Mouse (Mus musculus) gastrocnemius, adult 2 months (tissue): Measurements from ENCODE around the gene Prlh. TPM values are rescaled to one million over a fixed set of nuclear protein-coding genes. Genes with fewer than 3 reads are reported as not detected.

ENCODE experiments used
- DNase-seq: peaks from one replicate; pipeline ENCODE4 v3.0.0; 2022
- H3K27ac ChIP-seq: fragments of 200-600 bp; 2 replicates; pipeline ENCODE4 v1.8.1; 2022; ENCODE audit warnings: mild to moderate bottlenecking
- H3K4me3 ChIP-seq: fragments of 200-600 bp; 2 replicates; pipeline ENCODE4 v1.8.1; 2022; ENCODE audit warnings: mild to moderate bottlenecking, moderate library complexity
- CTCF ChIP-seq: fragments of 200-600 bp; IDR thresholded peaks from 2 replicates; pipeline ENCODE4 v1.8.1; 2022; ENCODE audit warnings: antibody characterized with exemption, mild to moderate bottlenecking, moderate library complexity
- intact Hi-C: fragments of 180-260 bp; cut with DNase I; formaldehyde crosslinking; loops from one replicate; pipeline ENCODE4 v1.15.1; 2025
- total RNA-seq, 2 experiments: library from RNA; stranded (reverse); gene quantifications; 2 replicates each; pipeline ENCODE4 v1.2.3; 2021

Gene Prlh
- total RNA-seq, 2 experiments from 2014 or later: not detected

DNA sequence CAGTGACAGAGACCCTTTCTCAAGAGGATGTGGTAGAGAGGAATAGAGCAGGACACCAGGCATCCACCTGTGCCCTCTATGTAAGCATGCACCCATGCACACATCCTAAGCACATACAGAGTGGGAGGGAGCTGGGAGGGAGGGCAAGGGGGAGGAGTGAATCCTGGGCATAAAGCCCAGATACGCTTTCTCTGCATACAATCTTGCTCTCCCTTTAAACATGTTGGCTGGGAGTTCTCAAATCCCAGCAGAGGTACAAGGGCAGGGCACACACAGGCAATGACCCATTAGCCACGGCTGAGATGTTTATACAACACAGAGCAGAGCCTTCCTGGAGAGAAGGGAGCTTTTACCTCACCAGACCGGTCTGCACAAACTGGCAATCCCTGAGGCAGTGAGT, 10.1 kb downstream of the Prlh start:
- H3K27ac ChIP-seq: no peak overlapping the region
- DNase-seq: no peak
- intact Hi-C loops: no loop called here
- TF ChIP-seq CTCF: no peak
- no peak overlapping the region for H3K4me3 ChIP-seq

DNA sequence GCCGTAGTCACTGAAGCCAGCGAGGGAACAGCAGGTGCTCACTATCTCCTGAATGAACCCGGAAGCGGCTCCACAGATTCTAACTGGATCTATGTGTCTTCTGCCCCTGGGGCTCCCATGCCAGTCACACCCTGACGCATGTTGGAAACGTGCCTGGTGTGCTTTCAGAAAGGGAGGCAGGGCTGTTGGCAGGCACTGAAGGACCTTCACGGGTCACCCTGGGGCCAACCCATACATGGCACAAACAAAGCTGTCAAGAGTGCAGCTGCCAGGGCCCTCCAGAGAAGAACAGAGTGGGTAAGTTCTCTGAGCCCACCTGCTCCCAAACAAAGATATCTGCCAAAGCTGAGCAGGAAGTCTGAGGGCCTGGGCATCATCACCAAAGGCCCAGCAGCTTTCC, 14.7 kb downstream of the Prlh start:
- Histone ChIP-seq H3K27ac (no peak overlapping the region), H3K4me3 (no peak overlapping the region)
- TF ChIP-seq CTCF: no peak
- peak; percentile 56 for DNase-seq
- intact Hi-C loops: no loop called here

DNA sequence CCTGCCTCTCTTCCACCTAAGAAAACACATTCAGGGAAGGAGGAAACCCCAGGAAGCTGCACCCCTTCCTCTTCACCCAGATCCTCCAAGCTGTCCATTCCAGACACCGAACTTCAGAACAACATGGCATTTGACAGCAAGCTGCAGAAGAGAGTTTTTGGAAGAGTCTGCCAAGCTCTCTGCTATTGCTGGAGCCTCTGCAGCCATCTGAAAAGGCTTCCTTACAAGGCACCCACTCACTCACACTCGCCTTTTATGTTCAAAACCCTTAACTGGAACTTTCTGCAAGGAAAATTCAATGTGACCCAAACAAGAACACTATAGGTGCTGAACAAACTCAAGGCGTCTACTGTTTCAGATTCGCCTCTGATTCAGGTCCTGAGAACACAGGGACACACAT, 15.7 kb downstream of the Prlh start:
- TF ChIP-seq CTCF: no peak

DNA sequence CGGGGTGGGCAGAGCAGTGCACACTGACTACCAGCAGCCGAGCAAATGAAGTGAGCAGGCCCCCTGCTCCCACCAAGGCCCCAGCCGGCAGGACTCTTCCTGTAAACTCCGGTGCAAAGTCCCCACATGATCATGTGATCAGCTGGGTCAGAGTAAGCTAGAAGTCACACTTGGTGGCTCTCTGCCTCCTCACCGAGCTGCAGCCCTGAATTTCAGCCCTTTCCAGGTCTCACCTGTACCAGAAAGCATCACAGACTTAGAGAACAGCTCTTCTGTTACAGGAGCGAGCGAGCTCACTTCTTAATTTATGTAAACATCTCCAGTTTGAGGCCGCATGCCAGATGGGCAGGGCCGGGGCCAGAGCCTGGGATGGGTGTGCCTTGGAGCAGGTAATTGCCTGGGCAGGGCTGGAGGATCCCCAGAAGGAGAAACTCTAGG, 16.5 kb downstream of the Prlh start, which contains the start of gene Rab17:
Rab17 (minus strand) TSS at position 315 of the 438 bp plus-strand sequence.
- Histone ChIP-seq H3K27ac (no peak within 1 kb of the TSS), H3K4me3 (no peak within 1 kb of the TSS)
- no peak for TF ChIP-seq CTCF
- intact Hi-C loops: no loop called here
- DNase-seq: no peak

More for the DNA sequence above, 15.7 kb downstream of the Prlh start:
- Histone ChIP-seq H3K4me3 (no peak overlapping the region), H3K27ac (no peak overlapping the region)
- DNase-seq: no peak
- intact Hi-C loops: no loop called here

DNA sequence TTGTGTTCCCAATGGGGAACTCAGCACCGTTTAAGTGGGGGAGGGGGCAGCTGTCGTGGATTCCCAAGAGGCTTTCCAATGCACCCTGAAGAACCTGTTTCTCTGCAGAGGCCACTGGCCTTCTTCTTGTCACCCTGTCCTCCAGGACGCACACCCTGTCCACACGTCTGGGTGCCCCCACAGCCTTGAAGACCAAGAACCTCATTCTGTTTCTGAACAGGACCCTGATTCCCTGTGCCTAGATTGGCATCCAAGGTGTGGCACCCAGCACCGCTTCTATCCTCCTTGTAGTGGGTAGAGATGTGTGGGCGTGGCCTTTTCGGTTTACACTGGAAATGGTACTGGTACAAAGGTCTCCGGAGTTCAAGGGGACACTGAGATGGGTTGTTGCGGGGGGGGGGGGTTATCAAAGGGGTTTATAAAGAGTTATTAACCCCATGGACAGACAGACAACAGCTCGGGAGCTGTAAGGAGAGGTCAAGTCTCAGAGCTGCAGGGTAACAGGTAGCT, 17.0 kb downstream of the Prlh start:
- intact Hi-C loops: loop anchor here (5.0 kb wide), 2 partner anchors 52 to 67 kb away; no protein-coding TSS in a partner anchor
- no peak overlapping the region for H3K27ac ChIP-seq
- TF ChIP-seq CTCF: no peak
- DNase-seq: no peak
- H3K4me3 ChIP-seq: no peak overlapping the region

DNA sequence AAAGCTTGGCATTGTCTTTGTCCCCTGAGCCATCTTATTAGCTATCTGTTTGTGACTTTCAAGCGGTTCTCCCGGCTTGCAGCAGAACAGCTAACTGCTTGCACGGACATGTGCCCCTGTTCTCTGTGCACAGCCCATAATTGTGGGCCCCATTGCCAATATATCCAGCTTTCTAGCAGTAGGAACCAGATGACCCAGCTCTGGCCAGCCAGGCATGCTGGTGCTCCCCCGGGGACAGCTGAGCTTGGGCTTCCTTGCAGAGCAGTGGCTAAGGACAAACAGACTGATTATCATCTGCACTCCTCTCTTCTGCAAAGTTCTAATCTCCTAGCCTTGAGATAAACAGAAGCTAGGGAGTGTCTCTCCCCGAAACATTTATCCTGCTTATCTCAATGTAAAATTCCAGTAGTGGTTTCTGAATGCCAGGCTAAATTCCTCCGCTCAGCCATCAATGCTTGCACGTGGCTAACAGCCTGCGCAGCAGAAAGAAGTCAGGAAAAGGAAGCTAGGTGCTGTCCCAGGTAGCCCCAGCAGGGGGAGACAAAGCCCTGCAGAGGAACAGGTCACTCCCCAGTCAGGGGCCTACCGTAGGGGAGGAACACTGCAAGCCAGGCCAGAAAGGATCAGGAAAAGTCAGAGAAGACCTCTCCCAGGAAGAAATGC, 20.1 kb downstream of the Prlh start:
- DNase-seq: peak; percentile 93
- Histone ChIP-seq H3K27ac (peak overlapping the region; percentile 48), H3K4me3 (no peak overlapping the region)
- intact Hi-C loops: loop anchor here (1.0 to 5.0 kb wide), 6 partner anchors 49 to 266 kb away; partner anchors contain the start of gene Ramp1
- TF ChIP-seq CTCF: peak; percentile 100

DNA sequence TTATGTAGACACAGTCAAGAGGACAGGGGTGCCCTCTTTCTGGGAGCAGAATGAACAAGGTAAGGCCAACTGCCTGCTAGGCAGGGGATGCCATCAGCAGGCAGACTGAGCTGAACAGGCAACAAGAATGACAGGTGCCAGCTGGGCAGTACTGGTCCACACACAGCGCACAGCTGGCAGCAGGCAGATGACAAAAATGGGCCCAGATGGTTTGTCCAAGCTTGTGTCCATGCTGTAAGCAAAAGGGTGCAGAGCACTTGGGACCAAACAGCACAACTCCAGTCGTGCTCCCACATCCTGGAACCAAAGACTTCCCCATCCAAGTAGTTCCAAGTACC, 20.6 kb downstream of the Prlh start:
- Histone ChIP-seq H3K4me3 (no peak overlapping the region), H3K27ac (peak overlapping the region; percentile 48)
- no peak for TF ChIP-seq CTCF
- no peak for DNase-seq
- intact Hi-C loops: loop anchor here (1.0 to 5.0 kb wide), 6 partner anchors 49 to 265 kb away; partner anchors contain the start of gene Ramp1

DNA sequence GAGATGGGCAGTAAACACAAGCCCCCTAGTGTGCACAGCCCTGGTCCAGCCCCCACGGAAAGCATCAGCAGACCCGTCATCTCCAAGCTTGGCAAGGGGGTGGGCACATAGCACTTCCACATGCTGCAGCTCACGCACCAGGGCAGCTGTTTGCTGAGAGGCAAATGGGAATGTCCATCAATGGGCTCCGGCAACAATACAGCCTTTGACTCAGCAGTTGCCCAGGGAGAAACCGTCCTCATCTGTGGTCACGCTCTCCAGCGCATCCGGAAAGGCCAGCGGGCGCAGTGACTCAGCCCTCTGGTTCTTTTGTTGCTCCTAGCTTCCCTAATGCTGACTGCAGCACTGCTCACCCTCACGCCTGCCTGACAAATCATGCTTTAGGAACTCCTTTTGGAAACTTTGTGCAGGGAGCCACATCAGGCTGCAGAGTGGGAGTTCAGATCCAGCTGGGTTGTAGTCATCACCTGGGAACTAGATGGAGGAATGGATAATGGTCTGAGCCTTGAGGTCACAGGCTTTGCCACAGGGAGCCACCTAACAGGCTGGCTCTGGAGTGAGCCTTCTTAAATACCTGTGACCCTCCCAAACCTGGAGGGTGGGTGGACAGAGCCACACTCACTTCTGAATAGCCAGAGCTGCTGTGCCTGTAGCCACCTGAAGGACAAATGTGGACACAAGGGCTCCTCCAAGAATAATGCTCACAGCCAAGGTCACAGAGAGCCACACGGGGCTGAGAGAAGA, 22.2 kb downstream of the Prlh start:
- no peak for TF ChIP-seq CTCF
- DNase-seq: peak; percentile 57
- no peak overlapping the region for H3K4me3 ChIP-seq
- intact Hi-C loops: loop anchor here (5.0 kb wide), 2 partner anchors 47 to 62 kb away; no protein-coding TSS in a partner anchor
- H3K27ac ChIP-seq: peak overlapping the region; percentile 6; the same call in 1 of the 2 replicates

DNA sequence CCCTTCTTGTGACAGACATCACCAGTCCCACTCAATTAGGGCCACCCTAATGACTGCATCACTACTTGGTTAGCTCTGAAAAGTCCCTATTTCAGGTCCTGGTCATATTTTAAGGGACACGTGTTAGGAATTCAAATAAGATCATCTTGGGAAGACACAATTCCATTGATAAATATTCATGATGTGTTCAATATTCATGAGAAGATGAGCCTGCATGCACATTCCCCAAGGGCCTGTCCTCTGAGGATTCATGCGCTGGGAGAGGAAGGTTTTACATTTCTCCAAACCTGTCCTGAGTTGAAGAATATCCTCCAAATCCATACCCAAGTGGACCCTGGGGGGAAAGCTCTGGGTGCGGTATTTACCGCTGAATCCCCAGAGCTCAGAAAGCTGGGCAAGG, 23.1 kb downstream of the Prlh start:
- Histone ChIP-seq H3K27ac (no peak overlapping the region), H3K4me3 (no peak overlapping the region)
- intact Hi-C loops: no loop called here
- TF ChIP-seq CTCF: no peak
- DNase-seq: no peak

DNA sequence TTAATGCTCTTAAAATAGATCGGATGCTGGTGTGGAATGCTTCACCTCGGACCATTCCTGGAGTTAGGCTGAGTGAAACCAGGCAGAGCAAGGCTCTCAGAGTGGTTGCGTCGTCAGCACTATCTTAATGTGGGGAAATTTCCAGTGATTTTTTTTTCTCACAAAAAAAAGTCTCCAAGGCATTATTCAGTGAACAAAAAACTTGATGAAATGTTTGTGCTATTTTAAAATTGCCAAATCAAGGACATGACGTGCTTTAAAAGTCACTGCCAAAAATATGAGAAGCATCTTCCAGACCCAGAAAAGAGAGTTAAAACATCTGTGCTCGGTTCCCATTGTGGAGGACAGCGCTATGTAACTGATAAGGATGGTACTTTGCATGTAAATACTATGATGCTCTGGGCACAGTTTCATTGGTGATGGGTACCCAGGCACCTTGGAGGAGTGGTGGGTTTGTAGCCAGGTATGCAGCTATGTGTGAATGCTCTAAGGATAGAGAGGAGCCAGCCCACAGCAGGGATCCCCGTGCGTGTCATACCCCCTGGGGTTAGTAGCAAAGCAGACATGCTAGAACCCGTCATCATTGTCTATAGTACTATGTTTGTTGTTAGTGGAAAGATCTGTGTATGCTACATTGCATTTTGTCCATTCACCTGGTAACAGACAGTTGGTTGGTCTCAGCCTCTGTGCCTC, 27.9 kb downstream of the Prlh start:
- intact Hi-C loops: loop anchor here (5.0 kb wide), 1 partner anchor 37 kb away; no protein-coding TSS in a partner anchor
- TF ChIP-seq CTCF: no peak
- H3K4me3 ChIP-seq: no peak overlapping the region
- peak; percentile 35 for DNase-seq
- H3K27ac ChIP-seq: peak overlapping the region; percentile 71

DNA sequence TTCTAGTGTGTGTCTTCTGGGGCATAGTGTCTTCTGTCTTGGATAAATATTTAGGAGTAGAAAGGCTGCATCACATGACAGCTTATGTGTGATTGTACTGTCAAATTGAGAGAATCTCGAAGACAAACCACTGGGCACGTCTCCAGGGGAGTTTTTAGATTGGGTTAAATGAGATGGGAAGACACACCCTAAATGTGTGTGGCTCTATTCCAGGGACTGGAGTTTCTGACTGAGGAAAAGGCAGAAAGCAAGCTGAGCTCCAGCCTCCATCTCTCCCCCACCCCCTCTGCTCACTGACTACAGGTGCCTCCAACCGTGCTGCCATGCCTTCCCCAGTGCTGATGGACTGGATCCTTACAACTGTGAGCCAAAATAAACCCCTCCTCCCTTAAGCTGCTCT, 28.4 kb downstream of the Prlh start:
- H3K4me3 ChIP-seq: no peak overlapping the region
- H3K27ac ChIP-seq: peak overlapping the region; percentile 71
- DNase-seq: no peak
- intact Hi-C loops: loop anchor here (5.0 kb wide), 1 partner anchor 36 kb away; no protein-coding TSS in a partner anchor
- no peak for TF ChIP-seq CTCF

DNA sequence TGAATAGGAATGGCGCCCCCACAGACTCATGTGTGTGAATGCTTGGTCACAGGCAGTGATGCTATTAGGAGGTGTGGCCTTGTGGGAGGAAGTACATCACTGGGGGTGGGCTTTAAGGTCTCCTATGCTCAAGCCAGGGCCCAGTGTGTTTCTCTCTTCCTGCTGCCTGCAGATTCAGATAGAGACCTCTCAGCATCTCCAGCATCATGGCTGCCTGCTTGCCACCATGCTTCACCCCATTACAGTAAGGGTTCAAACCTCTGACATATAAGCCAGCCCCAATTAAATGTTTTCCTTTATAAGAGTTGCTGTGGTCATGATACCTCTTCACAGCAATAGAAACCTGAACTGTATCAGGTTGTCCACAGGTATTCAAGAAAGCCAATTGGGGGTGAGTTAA, 43.0 kb downstream of the Prlh start:
- TF ChIP-seq CTCF: no peak
- DNase-seq: no peak
- Histone ChIP-seq H3K4me3 (no peak overlapping the region), H3K27ac (no peak overlapping the region)
- intact Hi-C loops: no loop called here
